Mouse (Mus musculus): ENCODE measurements around the gene Pzp.

The Pzp gene

GRCm38 (mm10) chr6:128477495-128477894 lies 49.0 kb downstream of the Pzp start:
- no peak for DNase-seq

GRCm38 (mm10) chr6:128474112-128474511 lies 52.4 kb downstream of the Pzp start:
- DNase-seq, result no peak

GRCm38 (mm10) chr6:128469451-128469850 lies 57.1 kb downstream of the Pzp start:
- DNase-seq, result peak; percentile 23 to 49

- DNase-seq, result no peak
These were observed 59.2 kb downstream of the Pzp start for GRCm38 (mm10) chr6:128467298-128467697.

- no peak for DNase-seq
These were observed 60.0 kb downstream of the Pzp start for GRCm38 (mm10) chr6:128466563-128466962.

- DNase-seq, result no peak
These were observed 60.5 kb downstream of the Pzp start for GRCm38 (mm10) chr6:128466043-128466442.

GRCm38 (mm10) chr6:128464996-128465395 lies 61.5 kb downstream of the Pzp start:
- DNase-seq, result no peak

- DNase-seq, result no peak
These were observed 64.9 kb downstream of the Pzp start for GRCm38 (mm10) chr6:128461606-128462005.

- DNase-seq, result no peak
These were observed 65.6 kb downstream of the Pzp start for GRCm38 (mm10) chr6:128460729-128461503.

GRCm38 (mm10) chr6:128460321-128460720 lies 66.2 kb downstream of the Pzp start:
- DNase-seq, result no peak

GRCm38 (mm10) chr6:128457186-128457585 lies 69.3 kb downstream of the Pzp start:
- no peak for DNase-seq

- DNase-seq, result no peak
These were observed 70.5 kb downstream of the Pzp start for GRCm38 (mm10) chr6:128455835-128456605.

- DNase-seq, result no peak
These were observed 79.5 kb downstream of the Pzp start for GRCm38 (mm10) chr6:128447063-128447462.

- DNase-seq, result peak; percentile 77 to 81
These were observed 80.6 kb downstream of the Pzp start for GRCm38 (mm10) chr6:128445761-128446535.

GRCm38 (mm10) chr6:128440238-128440637 lies 86.3 kb downstream of the Pzp start:
- DNase-seq, result no peak

- DNase-seq, result peak in 1 of 2 experiments; percentile 26
These were observed 87.6 kb downstream of the Pzp start for GRCm38 (mm10) chr6:128438871-128439341.

- DNase-seq, result peak; percentile 93 to 94
These were observed 88.1 kb downstream of the Pzp start, which contains the start of gene Fkbp4 for GRCm38 (mm10) chr6:128438317-128438870. Fkbp4 (minus strand) TSS chr6:128438677.

GRCm38 (mm10) chr6:128437731-128438316 lies 88.7 kb downstream of the Pzp start:
- peak; percentile 82 to 85 for DNase-seq

- DNase-seq, result no peak
These were observed 89.2 kb downstream of the Pzp start for GRCm38 (mm10) chr6:128437288-128437687.

GRCm38 (mm10) chr6:128436356-128437005 lies 90.0 kb downstream of the Pzp start:
- DNase-seq, result no peak

- DNase-seq, result peak; percentile 84 to 87
These were observed 91.0 kb downstream of the Pzp start for GRCm38 (mm10) chr6:128435474-128435873.

Data from kidney, adult 8-10 months (tissue).